Mouse (Mus musculus) neural tube, embryonic 12.5 days (tissue): Measurements from ENCODE around the gene Cyp4a12b. TPM values are rescaled to one million over a fixed set of nuclear protein-coding genes. Genes with fewer than 3 reads are reported as not detected.
"Not testable (repeated sequence)": the region's sequence is repeated elsewhere in the genome, so short reads cannot be mapped to it uniquely, and the experiment has no call there.

Experiments
- ATAC-seq: fragments of 200-750 bp; cut with Nextera tagmentation; 2 replicates; pipeline ENCODE4 v1.8.0; 2017; ENCODE audit warnings: low read depth, mild to moderate bottlenecking, moderate TSS enrichment, moderate library complexity; ENCODE audit not compliant: low FRiP score
- H3K27ac ChIP-seq: fragments of 300-500 bp; sonication (generic); 2 replicates; pipeline ENCODE4 v1.5.1; 2016
- H3K27me3 ChIP-seq: fragments of 300-500 bp; sonication (generic); replicated peaks from 2 replicates; pipeline ENCODE4 v1.6.1; 2016; ENCODE audit warnings: mild to moderate bottlenecking
- H3K36me3 ChIP-seq: fragments of 300-500 bp; sonication (generic); 2 replicates; pipeline ENCODE4 v1.6.1; 2016; ENCODE audit warnings: mild to moderate bottlenecking
- H3K4me1 ChIP-seq: fragments of 300-500 bp; sonication (generic); 2 replicates; pipeline ENCODE4 v1.6.1; 2016
- H3K4me2 ChIP-seq: fragments of 300-500 bp; sonication (generic); replicated peaks from 2 replicates; pipeline ENCODE4 v1.6.1; 2016; ENCODE audit warnings: mild to moderate bottlenecking
- H3K4me3 ChIP-seq: fragments of 300-500 bp; sonication (generic); 2 replicates; pipeline ENCODE4 v1.5.1; 2016
- H3K9ac ChIP-seq: fragments of 300-500 bp; sonication (generic); 2 replicates; pipeline ENCODE4 v1.6.1; 2016; ENCODE audit warnings: mild to moderate bottlenecking
- H3K9me3 ChIP-seq: fragments of 300-500 bp; sonication (generic); 2 replicates; pipeline ENCODE4 v1.6.1; 2016; ENCODE audit warnings: mild to moderate bottlenecking
- WGBS: fragments of 180-500 bp; shearing (Covaris S2); methylation state at CpG from one replicate; pipeline ENCODE4 v1.1.7; 2016; 5-methylcytosine and 5-hydroxymethylcytosine counted together
- polyA plus RNA-seq: library from polyadenylated mRNA; unstranded; fragments of >200 nt; fragmentation: Nextera tagmentation; extraction: Ambion mirVana; gene quantifications from 2 replicates; pipeline ENCODE4 v1.2.1, GENCODE M21; 2016

Cyp4a12b gene
- polyA plus RNA-seq, result not detected in 2 replicates

DNA sequence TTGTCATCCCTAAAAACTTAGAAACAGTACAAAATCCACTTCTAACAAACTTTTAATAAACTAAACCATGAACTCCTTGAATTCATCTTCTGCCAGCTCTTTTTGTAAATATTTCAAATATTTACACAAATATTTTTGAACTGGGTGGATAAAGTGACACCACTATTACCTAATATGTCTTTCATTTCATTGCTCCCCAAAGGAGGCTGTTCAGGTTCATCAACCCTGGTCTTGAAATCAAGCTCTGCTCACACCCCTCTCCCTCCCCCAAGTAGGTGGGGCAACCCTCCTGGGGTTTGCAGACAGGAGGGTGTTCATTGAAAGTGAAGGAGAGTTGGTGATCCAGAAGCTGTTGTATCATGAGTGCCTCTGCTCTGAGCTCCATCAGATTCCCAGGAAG is at the start of gene Cyp4a12b:
Gene Cyp4a12b (plus strand): TSS at position 301 of the 400 bp plus-strand sequence.
- not testable (repeated sequence) for ATAC-seq, H3K27ac ChIP-seq

DNA sequence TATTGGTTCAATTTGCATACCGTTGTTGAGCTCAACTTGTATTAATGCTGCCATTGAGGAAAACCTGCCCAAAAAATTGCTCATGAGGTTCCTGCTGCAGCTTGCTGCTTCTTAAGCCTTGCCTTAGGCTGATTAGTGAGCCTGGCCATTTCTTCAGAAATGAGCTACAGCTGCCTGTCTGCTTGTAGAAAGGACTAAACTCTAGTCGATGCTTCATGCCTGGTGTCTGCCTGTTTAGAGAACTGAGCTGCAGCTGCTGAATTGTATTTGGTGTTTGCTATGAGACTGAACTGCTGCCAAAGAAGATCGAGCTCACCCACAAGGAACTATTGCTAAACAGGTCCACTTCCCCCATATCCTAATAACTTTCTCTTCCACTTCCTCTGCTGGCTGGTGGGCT is 45.8 kb upstream of the Cyp4a12b start:
- not testable (repeated sequence) for ATAC-seq, H3K36me3 ChIP-seq, H3K4me2 ChIP-seq, H3K27me3 ChIP-seq, H3K9ac ChIP-seq, H3K9me3 ChIP-seq, H3K27ac ChIP-seq, H3K4me3 ChIP-seq, H3K4me1 ChIP-seq
- 92% methylated on average over 3 of the region's 3 CpGs for WGBS

More for the DNA sequence above, at the start of gene Cyp4a12b:
- not testable (repeated sequence) for H3K4me3 ChIP-seq, H3K9me3 ChIP-seq, H3K9ac ChIP-seq, H3K4me2 ChIP-seq, H3K27me3 ChIP-seq, H3K4me1 ChIP-seq, H3K36me3 ChIP-seq

- not testable (repeated sequence) for H3K9ac ChIP-seq
Observed at GRCm38 (mm10) chr4:115368067-115368466, 43.4 kb upstream of the Cyp4a12b start.

GRCm38 (mm10) chr4:115396256-115396655 is 15.2 kb upstream of the Cyp4a12b start:
- not testable (repeated sequence) for H3K9me3 ChIP-seq, H3K4me1 ChIP-seq, H3K4me2 ChIP-seq, ATAC-seq, H3K27ac ChIP-seq, H3K27me3 ChIP-seq, H3K36me3 ChIP-seq, H3K4me3 ChIP-seq, H3K9ac ChIP-seq
- WGBS, result 83% methylated on average over 2 of the region's 2 CpGs

More at GRCm38 (mm10) chr4:115368067-115368466, 43.4 kb upstream of the Cyp4a12b start:
- not testable (repeated sequence) for H3K4me3 ChIP-seq, H3K27me3 ChIP-seq, H3K27ac ChIP-seq, H3K36me3 ChIP-seq, H3K4me2 ChIP-seq, H3K9me3 ChIP-seq, H3K4me1 ChIP-seq, ATAC-seq

- H3K4me1 ChIP-seq, H3K9ac ChIP-seq, H3K27me3 ChIP-seq, H3K9me3 ChIP-seq, H3K4me3 ChIP-seq, ATAC-seq, H3K4me2 ChIP-seq, H3K27ac ChIP-seq, H3K36me3 ChIP-seq: not testable (repeated sequence)
Observed at GRCm38 (mm10) chr4:115396950-115397349, 14.5 kb upstream of the Cyp4a12b start.

DNA sequence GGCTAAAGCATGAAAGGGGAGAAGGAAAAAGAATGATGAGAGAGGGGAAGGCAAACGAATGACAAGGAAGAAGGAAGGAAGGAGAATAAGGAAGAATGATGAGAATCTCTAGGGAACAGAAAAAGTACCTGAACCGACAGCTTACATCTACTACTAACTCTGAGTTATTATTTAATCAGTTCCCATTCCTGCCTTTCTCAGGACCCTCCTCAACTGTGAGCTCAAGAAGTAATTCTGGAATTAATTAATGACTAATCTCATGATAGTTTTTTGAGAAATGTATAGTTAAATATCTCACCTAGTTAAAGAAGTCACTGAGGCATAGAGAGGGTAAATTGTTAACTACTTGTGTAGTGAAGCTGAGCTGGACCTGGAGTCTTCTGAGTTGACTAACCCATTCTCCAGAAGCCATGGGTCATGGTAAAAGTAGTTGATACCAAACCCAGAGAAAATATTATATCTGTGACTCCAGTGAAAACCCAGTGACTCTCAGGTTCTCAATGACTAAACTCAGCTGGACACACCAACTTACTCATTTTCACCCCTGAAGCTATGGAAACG is 39.2 kb downstream of the Cyp4a12b start:
- Histone ChIP-seq H3K36me3 (no peaks in the 10 kb centered on the region), H3K9ac (no peak overlapping the region), H3K27ac (no peak overlapping the region), H3K27me3 (no peaks in the 10 kb centered on the region), H3K4me2 (no peak overlapping the region), H3K4me3 (no peak overlapping the region), H3K4me1 (no peaks in the 10 kb centered on the region), H3K9me3 (no peaks in the 10 kb centered on the region)
- WGBS, result 69% methylated on average over 3 of the region's 3 CpGs
- no peak for ATAC-seq

DNA sequence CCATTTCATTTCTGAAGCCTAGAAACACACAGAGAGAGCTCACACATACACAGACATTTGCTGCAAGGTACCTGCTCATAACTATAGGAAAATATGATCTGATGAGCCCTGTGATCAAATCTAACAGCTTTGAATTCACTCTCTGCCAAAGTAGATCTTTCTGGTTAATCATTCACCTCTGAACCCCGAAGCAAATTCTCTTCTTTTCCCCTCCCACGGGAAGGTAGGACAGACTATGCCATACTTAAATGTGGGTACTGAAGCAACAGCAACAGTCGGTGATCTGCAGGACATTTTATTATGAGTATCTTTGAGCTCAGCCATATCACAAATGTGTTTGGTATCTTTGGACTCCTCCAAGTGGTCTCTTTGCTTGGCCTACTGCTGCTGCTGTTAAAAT is 40.9 kb downstream of the Cyp4a12b start, which contains the start of gene Cyp4a30b:
Gene Cyp4a30b (plus strand): TSS at position 301 of the 400 bp plus-strand sequence.
- H3K4me1 ChIP-seq, result no peaks in the 10 kb centered on the region
- no peak within 1 kb of the TSS for H3K9ac ChIP-seq
- H3K4me3 ChIP-seq, result no peak within 1 kb of the TSS
- H3K27ac ChIP-seq, result no peak within 1 kb of the TSS
- H3K36me3 ChIP-seq, result no peaks in the 10 kb centered on the region
- no peaks in the 10 kb centered on the region for H3K9me3 ChIP-seq
- no peak for ATAC-seq
- H3K4me2 ChIP-seq, result no peak within 1 kb of the TSS
- H3K27me3 ChIP-seq, result no peaks in the 10 kb centered on the region
- WGBS, result 87% methylated on average over 3 of the region's 3 CpGs

DNA sequence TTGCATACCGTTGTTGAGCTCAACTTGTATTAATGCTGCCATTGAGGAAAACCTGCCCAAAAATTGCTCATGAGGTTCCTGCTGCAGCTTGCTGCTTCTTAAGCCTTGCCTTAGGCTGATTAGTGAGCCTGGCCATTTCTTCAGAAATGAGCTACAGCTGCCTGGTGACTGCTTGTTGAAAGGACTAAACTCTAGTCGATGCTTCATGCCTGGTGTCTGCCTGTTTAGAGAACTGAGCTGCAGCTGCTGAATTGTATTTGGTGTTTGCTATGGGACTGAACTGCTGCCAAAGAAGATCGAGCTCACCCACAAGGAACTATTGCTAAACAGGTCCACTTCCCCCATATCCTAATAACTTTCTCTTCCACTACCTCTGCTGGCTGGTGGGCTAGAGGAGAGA is 62.2 kb downstream of the Cyp4a12b start:
- not testable (repeated sequence) for H3K9me3 ChIP-seq, H3K4me2 ChIP-seq, H3K4me1 ChIP-seq, H3K4me3 ChIP-seq, H3K27ac ChIP-seq, H3K9ac ChIP-seq, ATAC-seq, H3K27me3 ChIP-seq, H3K36me3 ChIP-seq
- 77% methylated on average over 3 of the region's 3 CpGs for WGBS

DNA sequence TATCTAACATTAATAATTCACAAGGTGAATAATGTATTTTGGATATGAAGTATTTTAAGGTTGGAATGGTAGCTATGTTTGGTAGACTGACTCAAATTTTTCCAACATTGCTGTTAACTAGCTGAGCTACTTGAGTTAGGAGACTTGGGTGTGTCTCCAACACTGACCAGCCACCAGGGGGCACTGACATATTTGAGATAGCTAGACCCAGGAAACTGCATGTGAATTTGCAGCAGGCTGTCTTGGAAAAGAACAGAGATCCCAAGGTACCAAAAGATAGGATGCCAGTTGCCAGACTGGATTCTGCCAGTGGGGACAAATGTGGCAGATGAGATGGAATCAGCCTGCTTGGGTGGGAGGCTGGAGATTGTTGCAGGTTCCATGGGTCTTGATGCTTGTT is 64.6 kb downstream of the Cyp4a12b start:
- H3K4me2 ChIP-seq, H3K9ac ChIP-seq, H3K9me3 ChIP-seq, ATAC-seq, H3K4me1 ChIP-seq, H3K36me3 ChIP-seq, H3K4me3 ChIP-seq, H3K27me3 ChIP-seq, H3K27ac ChIP-seq: not testable (repeated sequence)

GRCm38 (mm10) chr4:115481006-115481652 is 69.7 kb downstream of the Cyp4a12b start:
- Histone ChIP-seq H3K4me1 (no peaks in the 10 kb centered on the region), H3K4me2 (no peak overlapping the region), H3K9me3 (no peaks in the 10 kb centered on the region), H3K27me3 (no peaks in the 10 kb centered on the region), H3K4me3 (no peak overlapping the region), H3K27ac (no peak overlapping the region), H3K9ac (no peak overlapping the region), H3K36me3 (no peaks in the 10 kb centered on the region)
- WGBS, result 80% methylated on average over 6 of the region's 6 CpGs
- ATAC-seq, result no peak

Other genes starting within 250 kb of the Cyp4a12b start
- not detected in 2 replicates for gene Cyp4a29, start 169.5 kb upstream of the Cyp4a12b start, polyA plus RNA-seq
- gene Cyp4a12a, start 112.6 kb upstream of the Cyp4a12b start, polyA plus RNA-seq, result not detected in 2 replicates
- gene Cyp4a30b, start 41.0 kb downstream of the Cyp4a12b start, polyA plus RNA-seq, result not detected in 2 replicates
- gene Cyp4a14, start 84.5 kb downstream of the Cyp4a12b start, polyA plus RNA-seq, result not detected in 2 replicates
- gene Cyp4a10, start 106.6 kb downstream of the Cyp4a12b start, polyA plus RNA-seq, result not detected in 2 replicates
- not detected in 2 replicates for gene Cyp4a31, start 152.0 kb downstream of the Cyp4a12b start, polyA plus RNA-seq
- not detected in 2 replicates for gene Cyp4a32, start 189.3 kb downstream of the Cyp4a12b start, polyA plus RNA-seq
- gene Cyp4b1, start 236.1 kb downstream of the Cyp4a12b start, polyA plus RNA-seq, result 0.18 TPM in 1 of 2 replicates, not detected in the other